Mouse (Mus musculus): ENCODE results near the gene Stoml3.

GRCm38 (mm10) chr3:53463765-53464114 is 24.7 kb upstream of the Stoml3 start:
- TF ChIP-seq CTCF (IDR thresholded peaks at IDR 0.05; ENCODE audit: low read depth, low read length): no peak
- 0 out of 2 replicates have a peak, but pooled peaks have one; percentile 15 for TF ChIP-seq POLR2A (IDR thresholded peaks at IDR 0.05; ENCODE audit: extremely low read depth, insufficient read depth, low read length)
